Mouse (Mus musculus) cerebellum, postnatal 36 days (tissue): ENCODE data around the gene Xrcc3.

ENCODE experiments used
- DNase-seq, 2 experiments: peaks; one replicate each; pipeline ENCODE4 v3.0.0; 2021 to 2022; ENCODE audit warnings: mixed read lengths in 2 of 2

Gene Xrcc3

DNA sequence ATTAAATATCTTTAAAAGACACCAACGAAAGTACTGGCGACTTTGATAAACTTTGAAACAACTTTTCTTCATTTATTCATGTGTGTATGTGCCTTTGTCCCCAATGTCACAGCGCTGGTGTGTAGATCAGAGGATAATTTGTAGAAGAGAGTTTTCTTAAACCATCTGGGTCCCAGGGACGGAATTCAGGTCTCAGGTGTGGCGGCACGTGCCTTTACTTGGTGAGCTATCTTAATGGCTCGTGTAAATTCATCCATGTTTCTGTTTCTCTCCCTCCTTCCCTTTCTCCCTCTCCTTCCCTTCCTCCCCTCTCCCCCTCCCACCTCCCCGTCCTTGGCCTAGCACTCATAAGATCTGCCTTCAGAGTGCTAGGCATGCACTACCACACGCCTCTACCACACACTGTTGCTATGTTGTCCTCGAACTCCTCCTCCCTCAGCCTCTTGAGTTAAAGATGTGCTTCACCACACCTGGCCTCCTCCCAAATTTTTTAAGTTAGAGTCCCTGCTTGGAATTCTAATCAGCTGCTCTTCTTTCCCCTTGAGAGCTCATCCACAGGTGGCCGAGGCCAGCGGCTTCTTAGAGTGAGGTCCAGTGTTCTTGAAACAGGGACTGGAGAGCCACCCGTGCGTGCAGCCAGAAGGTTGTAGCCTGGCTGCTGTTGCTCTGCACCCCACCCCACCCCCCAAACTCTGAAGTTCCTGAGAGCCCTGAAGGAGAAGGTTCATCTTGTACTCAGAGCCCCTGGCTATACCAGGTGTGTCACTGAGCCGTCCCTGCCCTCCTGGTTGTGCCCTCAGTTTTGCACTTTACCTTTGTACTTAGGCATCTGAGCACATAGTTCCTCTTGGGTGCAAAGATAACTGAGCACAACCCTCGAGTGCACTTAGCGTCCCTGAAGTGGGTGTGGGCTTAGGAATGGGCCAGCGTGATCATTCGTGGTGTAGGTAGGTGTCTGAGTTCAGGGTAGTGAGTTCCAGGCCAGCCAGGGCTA, 1.4 kb upstream of the Xrcc3 start:
- DNase-seq = no peak

- DNase-seq = no peak
These were observed 435 bp downstream of the Xrcc3 start for GRCm38 (mm10) chr12:111813111-111813765.

- DNase-seq = no peak
These were observed 1.1 kb downstream of the Xrcc3 start for GRCm38 (mm10) chr12:111812611-111813010.

- DNase-seq = no peak
These were observed 1.6 kb downstream of the Xrcc3 start for GRCm38 (mm10) chr12:111812075-111812474.

- peak; percentile 68 to 77 for DNase-seq
These were observed 3.9 kb downstream of the Xrcc3 start for GRCm38 (mm10) chr12:111809762-111810161.

DNA sequence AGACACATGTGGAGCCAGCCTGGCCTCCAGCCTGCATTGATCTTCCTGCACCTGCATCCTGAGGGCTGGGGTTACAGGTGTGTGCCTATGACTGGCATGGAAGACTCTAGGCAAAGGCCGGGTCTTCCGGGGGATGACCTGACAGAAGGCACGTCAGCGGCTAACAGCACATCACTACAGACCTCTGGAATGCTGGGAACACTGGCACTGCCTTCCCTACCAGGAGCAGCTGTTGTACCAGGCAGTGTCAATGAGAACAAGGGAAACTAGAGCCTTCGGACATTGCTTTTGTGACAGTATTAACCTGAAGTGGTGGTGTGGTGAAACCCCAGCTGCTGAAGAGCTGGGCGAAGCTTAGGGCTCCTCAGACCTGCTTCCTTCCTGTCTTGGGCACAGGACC, 4.9 kb downstream of the Xrcc3 start:
- no peak for DNase-seq

- no peak for DNase-seq
These were observed 10.1 kb downstream of the Xrcc3 start for GRCm38 (mm10) chr12:111803538-111803937.

GRCm38 (mm10) chr12:111800459-111801183, 13.1 kb downstream of the Xrcc3 start:
- DNase-seq = no peak

GRCm38 (mm10) chr12:111798493-111798892, 15.2 kb downstream of the Xrcc3 start:
- no peak for DNase-seq

DNA sequence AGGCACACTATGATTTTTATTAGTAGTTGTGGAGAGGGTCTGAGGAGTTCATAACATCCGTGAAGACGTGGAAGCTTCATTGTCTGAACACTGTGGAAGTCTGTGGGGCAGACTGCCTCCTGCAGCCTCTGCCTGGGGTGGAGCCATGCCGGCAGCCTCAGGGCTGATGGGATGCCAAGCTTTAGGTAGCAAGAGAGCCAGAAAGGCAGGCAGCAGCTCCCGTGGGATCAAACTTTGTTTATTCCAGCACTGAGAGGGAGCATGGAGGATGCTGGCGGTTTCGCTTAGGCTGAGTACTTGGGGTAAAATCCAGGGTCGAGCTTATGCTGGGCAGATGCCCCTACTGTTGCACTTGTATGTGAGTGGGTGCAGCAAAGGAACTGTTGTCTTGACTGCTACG, 16.4 kb downstream of the Xrcc3 start:
- DNase-seq = no peak

DNA sequence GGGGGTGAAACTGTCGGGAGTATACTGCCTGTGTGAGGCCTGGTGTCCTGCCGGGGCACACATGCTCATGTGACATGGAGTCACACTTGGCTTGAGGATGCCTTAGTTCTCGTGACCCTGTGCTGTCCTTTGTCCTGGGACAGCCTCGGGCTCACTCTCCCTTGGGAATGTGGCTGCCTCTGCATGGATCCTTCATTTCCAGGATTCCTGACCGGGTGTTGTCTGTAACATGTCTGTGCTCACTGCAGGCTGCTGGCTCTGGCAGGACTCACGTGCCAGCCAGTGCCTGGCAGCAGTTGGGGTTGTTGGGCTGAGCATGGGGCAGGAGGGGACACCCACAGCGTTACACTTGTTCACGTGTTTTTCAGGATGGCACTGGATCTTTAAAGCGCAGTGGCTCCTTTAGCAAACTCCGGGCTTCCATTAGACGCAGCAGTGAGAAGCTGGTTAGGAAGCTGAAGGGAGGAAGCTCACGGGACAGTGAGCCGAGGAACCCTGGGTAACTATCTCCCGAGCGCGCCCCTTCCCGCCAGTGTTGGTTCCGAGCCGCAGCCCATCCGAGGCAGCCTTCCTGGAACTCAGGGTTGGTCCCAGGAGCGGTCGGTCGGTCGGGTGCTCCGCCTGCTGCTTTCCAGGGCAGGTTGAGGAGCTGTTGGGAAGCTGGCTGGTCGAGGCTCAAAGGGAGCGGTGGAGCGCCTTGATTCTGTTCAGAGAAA, 18.3 kb downstream of the Xrcc3 start:
- DNase-seq = peak; percentile 64 to 66

DNA sequence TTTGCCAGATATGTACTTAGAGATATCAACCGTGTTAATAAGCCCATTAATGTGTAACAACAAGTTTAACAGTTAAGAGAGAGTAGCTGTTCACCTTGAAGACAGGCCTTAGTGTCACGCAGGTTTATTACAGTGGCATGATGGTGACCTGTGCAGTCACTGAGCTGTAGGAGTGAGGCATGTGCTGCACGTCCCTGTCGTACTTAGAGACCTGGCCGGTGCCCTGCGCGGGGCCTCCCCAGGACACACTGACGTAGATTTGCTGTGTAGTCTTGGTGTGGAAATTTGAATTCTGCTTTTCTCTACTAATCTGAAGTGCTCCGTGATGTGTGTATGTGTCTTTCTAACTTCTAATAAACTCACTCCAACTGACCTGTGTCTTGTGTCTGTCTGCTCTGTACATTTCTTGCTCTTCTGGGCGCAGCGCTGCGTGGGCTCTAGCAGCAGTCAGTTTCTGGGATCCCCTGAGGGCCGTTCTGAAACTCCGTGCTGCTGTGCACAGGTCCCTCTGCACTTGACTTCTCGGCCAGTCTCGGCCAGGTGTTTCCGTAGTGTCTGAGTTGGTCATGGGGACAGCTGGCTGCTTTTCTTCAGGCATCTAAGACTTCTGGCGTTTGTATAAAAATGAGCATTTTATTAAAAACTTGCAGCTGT, 19.0 kb downstream of the Xrcc3 start:
- DNase-seq = no peak

DNA sequence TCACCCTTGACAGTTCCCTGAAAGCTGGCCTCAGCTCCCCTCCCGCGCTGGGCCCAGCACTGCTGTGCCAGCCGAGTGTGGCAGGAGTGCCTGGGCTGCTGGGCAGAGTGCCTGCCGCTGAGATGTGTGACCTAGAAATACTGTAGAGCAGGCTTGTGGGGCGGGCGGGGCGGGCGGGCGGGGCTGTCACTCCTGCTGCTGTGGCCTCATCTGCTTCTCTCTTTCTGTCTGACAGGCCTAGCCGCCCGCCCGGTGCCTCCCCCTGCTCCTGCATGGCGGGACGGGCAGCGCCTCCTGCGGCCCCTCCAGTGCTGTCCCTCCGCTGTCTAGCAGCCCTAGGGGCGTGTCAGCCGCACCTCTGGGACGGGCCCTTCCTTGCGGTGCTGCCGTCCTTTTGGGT, 19.6 kb downstream of the Xrcc3 start:
- DNase-seq = peak; percentile 49 to 57

GRCm38 (mm10) chr12:111791474-111792104, 22.1 kb downstream of the Xrcc3 start:
- no peak for DNase-seq

DNA sequence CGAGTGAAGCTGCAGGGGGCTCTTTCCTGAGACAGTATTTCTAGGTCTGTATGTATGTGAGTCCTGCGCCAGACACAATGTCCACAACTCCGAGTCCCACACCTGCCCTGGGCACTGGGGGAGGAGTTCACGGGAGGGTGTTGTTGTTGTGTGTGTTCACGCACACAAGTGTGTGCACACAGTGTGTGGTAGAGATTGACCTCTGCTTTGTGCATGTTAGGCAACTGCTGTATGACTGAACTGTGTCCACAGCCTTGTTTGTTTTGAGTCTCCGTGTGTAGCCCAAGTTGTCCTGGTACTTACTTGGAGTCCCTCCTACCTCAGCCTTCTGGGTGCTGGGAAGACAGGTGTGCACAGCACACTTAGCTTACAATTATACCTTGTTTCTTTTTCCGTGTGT, 23.0 kb downstream of the Xrcc3 start:
- DNase-seq = no peak

DNA sequence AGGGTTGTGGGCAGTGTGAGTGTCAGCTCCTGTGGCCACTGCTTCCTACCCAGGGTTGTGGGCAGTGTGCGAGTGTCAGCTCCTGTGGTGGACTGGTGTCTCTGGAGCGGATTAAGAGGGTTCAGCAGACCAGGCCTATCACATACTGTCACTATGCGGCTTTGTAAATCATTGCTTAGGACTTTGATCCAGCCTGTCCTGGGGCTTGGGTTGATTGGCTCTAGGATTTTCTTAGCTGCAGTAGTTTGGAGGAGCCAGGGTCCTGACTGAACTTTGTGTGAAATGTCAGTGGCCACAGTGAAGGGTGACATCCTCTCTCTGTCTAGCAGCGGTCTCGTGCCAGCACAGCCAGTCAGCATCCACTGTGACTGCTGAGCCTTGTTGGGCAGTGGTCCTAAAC, 23.6 kb downstream of the Xrcc3 start:
- no peak for DNase-seq

GRCm38 (mm10) chr12:111787015-111787414, 26.7 kb downstream of the Xrcc3 start:
- DNase-seq = no peak

DNA sequence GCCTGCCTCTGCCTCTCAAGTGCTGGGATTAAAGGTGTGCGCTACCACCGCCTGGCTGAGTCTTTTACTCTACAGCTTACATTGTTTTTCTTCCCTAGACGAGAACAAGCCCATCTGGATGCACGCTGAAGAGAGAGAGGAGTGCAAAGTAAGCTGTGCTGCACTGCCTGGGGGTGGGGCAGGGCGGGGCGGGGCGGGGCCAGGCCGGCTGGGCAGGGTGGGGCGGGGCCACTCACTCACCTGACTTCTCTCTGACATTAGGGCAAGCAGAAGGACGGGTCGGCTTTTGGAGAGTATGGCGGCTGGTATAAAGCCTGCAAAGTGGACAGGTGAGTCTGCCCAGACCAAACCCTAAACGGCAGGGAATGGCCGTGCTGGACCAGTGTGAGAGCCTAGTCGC, 28.5 kb downstream of the Xrcc3 start:
- DNase-seq = no peak

DNA sequence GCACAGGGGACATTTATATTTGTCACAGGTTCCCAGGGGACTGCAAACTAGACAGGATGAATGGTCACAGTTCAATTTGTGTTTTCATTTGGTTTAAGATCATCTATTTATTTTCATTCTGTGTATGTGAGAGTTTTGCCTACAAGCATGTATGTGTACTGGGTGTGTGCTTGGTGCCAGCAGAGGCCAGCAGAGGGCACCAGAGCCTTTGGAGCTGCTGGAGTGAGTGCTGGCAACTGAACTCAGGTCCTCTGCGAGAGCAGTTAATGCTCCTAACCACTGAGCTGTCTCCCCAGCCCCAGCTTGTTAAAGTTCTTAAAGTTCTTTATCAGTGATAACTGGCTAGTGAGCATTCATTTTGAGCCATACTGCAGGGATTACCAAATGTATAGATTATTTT, 34.1 kb downstream of the Xrcc3 start:
- no peak for DNase-seq

DNA sequence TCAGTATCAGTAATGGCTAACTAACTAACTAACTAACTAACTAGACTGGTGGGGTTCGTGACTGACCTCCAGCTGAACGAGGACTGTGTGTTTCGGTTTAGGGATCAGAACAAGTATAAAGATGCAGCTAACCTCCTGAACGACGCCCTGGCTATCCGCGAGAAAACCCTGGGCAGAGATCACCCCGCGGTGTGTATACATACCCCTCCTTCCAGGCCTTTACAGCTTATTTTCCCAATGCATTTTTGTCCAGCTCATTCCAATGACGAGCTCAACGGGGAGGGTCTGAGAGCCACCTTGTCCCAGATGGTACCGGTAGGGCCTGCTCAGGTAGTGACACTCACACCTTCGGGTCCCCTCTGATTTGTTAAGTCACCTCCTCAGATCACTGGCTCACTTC, 35.8 kb downstream of the Xrcc3 start:
- no peak for DNase-seq

- no peak for DNase-seq
These were observed 38.8 kb downstream of the Xrcc3 start for GRCm38 (mm10) chr12:111774845-111775244.

DNA sequence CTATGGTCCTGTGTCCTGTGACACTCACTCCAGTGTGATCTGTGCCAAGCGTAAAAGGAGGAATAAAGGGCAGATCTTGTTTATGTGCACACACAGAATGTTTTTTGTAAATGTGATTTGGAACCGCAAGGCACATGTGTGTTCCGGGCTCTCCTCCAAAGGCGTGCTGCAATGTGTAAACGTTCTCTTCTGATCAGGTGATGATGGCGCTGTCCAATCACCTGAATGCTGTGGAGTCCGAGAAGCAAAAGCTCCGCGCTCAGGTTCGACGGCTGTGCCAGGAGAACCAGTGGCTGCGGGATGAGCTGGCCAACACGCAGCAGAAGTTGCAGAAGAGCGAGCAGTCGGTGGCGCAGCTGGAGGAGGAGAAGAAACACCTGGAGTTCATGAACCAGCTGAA, 39.5 kb downstream of the Xrcc3 start:
- no peak for DNase-seq
